Mouse (Mus musculus) hindbrain, embryonic 11.5 days (tissue): ENCODE data around the gene Rpl28. TPM values are rescaled to one million over a fixed set of nuclear protein-coding genes. Genes with fewer than 3 reads are reported as not detected.

Source experiments
- ATAC-seq: fragments of 200-750 bp; cut with Nextera tagmentation; 2 replicates; pipeline ENCODE4 v1.8.0; 2017; ENCODE audit warnings: mild to moderate bottlenecking, moderate TSS enrichment, moderate library complexity; ENCODE audit not compliant: low FRiP score
- DNase-seq: peaks from one replicate; pipeline ENCODE4 v3.0.0-alpha.2; 2015; ENCODE audit warnings: low spot score
- H3K27ac ChIP-seq: fragments of 300-500 bp; sonication (generic); 2 replicates; pipeline ENCODE4 v1.5.1; 2014; ENCODE audit warnings: mild to moderate bottlenecking, low read depth, low read length
- H3K27me3 ChIP-seq: fragments of 300-500 bp; sonication (generic); 2 replicates; pipeline ENCODE4 v1.6.1; 2014; ENCODE audit warnings: mild to moderate bottlenecking, low read length, moderate library complexity, mixed read lengths; ENCODE audit not compliant: control insufficient read depth, insufficient read depth
- H3K36me3 ChIP-seq: fragments of 300-500 bp; sonication (generic); 2 replicates; pipeline ENCODE4 v1.6.1; 2014; ENCODE audit warnings: mild to moderate bottlenecking, low read length, moderate library complexity, mixed read lengths; ENCODE audit not compliant: control insufficient read depth, insufficient read depth
- H3K4me1 ChIP-seq: fragments of 300-500 bp; sonication (generic); replicated peaks from 2 replicates; pipeline ENCODE4 v1.6.1; 2014; ENCODE audit warnings: low read length, mixed read lengths; ENCODE audit not compliant: control insufficient read depth, insufficient read depth
- H3K4me2 ChIP-seq: fragments of 300-500 bp; sonication (generic); replicated peaks from 2 replicates; pipeline ENCODE4 v1.6.1; 2014; ENCODE audit warnings: mild to moderate bottlenecking, low read depth, low read length
- H3K4me3 ChIP-seq: fragments of 300-500 bp; sonication (generic); 2 replicates; pipeline ENCODE4 v1.5.1; 2014; ENCODE audit warnings: low read depth, low read length
- H3K9ac ChIP-seq: fragments of 300-500 bp; sonication (generic); 2 replicates; pipeline ENCODE4 v1.6.1; 2014; ENCODE audit warnings: low read depth, low read length
- H3K9me3 ChIP-seq: fragments of 300-500 bp; sonication (generic); 2 replicates; pipeline ENCODE4 v1.6.1; 2016; ENCODE audit warnings: low read length; ENCODE audit not compliant: control insufficient read depth
- WGBS: fragments of 180-500 bp; shearing (Covaris S2); extraction: QIAGEN DNeasy Blood & Tissue Kit; methylation state at CpG from one replicate; pipeline ENCODE4 v1.1.7; 2014; 5-methylcytosine and 5-hydroxymethylcytosine counted together
- polyA plus RNA-seq: library from polyadenylated mRNA; unstranded; fragments of >200 nt; fragmentation: Nextera tagmentation; extraction: Ambion mirVana; gene quantifications from 2 replicates; pipeline ENCODE4 v1.2.1, GENCODE M21; 2014

Gene Rpl28
- polyA plus RNA-seq, 1 experiment from 2014 or later = 186 TPM

DNA sequence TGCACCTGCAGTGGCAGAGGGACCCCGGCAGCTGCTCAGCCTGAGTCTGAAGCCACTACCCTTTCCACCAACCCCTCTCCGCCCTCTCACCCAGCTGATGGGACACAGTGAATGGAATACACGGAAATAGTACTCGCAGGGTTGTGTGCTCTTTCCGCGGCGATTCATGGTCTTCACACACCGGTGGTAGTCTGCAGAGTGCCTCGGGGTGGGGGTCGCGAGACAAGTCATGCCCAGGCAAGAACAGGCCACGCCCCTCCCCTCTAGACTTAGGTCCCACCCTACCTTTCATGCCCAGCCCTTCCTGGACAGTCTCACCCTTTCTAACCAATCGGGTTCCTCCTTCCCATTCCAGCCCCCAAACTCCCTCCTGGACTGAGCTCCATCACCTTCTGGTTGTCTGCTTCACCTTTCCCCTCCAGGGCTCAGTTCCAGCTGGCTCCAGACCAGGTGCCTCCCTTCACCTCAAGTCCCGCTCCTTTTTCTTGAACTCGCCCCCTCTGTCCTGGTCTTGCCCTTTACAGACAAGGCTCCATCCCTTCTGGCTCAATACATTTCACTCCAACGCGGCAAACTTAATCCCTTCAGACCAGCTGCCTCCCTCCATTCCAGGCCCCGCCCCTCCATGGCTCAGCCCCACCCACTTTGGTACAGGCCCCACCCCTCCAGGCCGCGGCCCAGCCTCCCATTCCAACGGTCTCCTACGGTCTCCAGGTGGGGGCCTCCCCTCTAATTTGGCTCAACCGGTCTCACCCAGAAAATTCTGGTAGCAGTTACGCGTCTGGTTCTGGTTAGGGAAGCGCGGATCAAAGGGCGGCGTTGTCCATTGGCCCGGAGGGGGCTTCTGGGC lies 40.5 kb upstream of the Rpl28 start:
- no peaks in the 10 kb centered on the region for H3K36me3 ChIP-seq
- peak; percentile 65 for DNase-seq
- no peaks in the 10 kb centered on the region for H3K27me3 ChIP-seq
- no peak overlapping the region for H3K27ac ChIP-seq
- peak overlapping the region; percentile 5; the same call in 1 of the 2 replicates for H3K9ac ChIP-seq
- WGBS = 4% methylated on average over 30 of the region's 30 CpGs
- peak overlapping the region; percentile 24 for H3K4me3 ChIP-seq
- peak; percentile 78 for ATAC-seq
- H3K4me1 ChIP-seq = 0 out of 2 replicates have a peak, but pooled peaks cover 5% of the 10 kb centered on the region
- no peaks in the 10 kb centered on the region for H3K9me3 ChIP-seq
- peak overlapping the region; percentile 29 for H3K4me2 ChIP-seq

DNA sequence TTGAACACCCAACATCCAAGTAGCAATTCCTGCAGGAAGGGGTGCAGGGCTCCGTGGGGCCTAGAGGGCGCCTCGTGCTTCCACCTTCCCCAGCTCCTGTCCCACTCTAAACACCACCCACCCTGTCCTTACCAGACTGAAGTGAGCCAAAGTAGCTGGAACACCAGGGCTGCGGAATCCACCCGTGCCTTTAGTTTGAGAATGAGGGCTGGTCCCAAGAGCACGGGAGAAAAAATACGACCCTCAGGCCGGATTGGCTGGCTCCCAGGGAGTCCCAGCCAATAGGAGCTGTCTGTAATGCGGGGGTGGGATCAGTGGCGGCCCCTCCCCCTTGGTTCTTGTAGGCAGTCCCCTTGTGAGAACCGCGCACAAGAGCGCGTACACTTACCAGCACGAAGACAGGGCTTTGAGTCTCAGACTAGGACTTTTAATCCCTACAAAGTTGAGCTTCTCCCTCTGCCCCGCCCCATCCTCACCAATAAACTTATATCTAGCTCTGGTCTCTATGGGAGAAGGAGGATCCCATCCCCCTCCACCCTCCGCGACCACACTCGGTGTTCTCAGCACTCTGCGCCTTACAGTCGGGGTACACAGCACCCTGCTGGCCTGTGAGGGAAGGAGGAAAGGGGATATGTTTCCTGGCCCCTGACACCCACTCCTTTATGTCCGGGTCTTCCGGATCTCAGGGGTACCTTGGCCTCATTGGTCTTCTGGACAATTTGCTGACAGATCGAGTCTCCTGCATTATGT lies 39.7 kb upstream of the Rpl28 start, which contains the start of gene Cox6b2:
TSS of gene Cox6b2 (minus strand) at position 274 of the 750 bp plus-strand sequence.
- no peaks in the 10 kb centered on the region for H3K9me3 ChIP-seq
- no peaks in the 10 kb centered on the region for H3K36me3 ChIP-seq
- no peaks in the 10 kb centered on the region for H3K27me3 ChIP-seq
- 3% methylated on average over 24 of the region's 24 CpGs for WGBS
- peak within 1 kb of the TSS; percentile 24 for H3K4me3 ChIP-seq
- H3K9ac ChIP-seq = peak within 1 kb of the TSS; percentile 5; the same call in 1 of the 2 replicates
- H3K4me1 ChIP-seq = 0 out of 2 replicates have a peak, but pooled peaks cover 5% of the 10 kb centered on the region
- peak; percentile 97 for ATAC-seq
- no peak within 1 kb of the TSS for H3K27ac ChIP-seq
- H3K4me2 ChIP-seq = peak within 1 kb of the TSS; percentile 29
- peak; percentile 88 for DNase-seq

DNA sequence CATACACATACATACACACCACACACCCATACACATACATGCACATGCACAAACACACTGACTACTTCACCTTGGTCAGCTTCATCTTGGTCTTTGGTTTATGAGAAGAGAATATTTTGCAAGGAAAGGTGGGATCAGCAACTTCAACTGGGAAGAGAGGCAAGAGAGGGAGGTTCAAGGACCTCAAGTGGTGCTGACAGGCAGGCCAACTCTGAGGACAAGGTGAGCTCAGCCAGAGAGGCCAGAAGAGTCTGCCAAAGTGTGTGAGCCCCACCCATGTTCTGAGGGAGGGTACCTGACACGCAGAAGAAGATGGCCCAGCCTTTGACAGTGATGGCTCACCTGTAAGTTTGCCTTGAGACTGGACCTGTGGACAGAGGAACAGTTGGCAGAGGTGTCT lies 33.0 kb upstream of the Rpl28 start:
- no peaks in the 10 kb centered on the region for H3K4me1 ChIP-seq
- H3K9me3 ChIP-seq = no peaks in the 10 kb centered on the region
- no peaks in the 10 kb centered on the region for H3K27me3 ChIP-seq
- 52% methylated on average over 1 of the region's 1 CpGs for WGBS
- no peak overlapping the region for H3K4me3 ChIP-seq
- H3K36me3 ChIP-seq = no peaks in the 10 kb centered on the region
- no peak for DNase-seq
- H3K27ac ChIP-seq = no peak overlapping the region
- no peak overlapping the region for H3K9ac ChIP-seq
- no peak overlapping the region for H3K4me2 ChIP-seq
- ATAC-seq = no peak

DNA sequence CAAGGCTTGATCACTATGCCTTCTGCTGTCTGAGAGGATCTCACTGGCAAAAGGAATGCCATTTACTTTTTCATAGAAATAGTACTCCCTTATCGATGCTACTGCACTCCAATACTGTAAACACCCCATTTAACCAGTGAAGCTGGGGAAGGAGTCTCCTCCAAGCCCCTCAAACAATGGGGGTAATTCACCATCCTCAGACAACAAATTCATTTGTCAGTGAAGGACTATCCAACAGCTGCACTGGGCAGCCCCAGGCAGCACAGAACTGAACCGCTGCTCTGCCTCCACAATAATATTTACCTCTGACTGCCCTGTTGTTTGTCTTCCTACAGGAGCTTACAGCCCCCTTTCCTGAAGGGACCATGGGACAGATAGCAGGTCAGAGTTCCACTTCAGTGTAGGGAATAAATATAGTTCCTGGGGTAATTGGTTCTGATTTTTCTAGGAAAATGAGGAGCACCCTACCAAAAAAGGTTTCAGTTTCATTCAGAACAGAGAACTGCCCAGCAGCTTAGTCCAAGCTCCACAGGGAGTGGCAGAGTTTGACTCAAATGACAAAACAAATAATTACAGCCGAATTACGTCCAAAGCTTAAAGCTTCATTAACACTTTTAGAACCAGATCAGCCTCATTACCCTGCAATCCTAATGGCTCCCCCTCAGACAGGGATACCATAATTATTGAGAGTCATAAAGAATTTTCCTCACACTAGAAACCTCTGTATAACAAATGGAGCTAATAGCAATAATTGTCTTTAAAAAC lies 27.5 kb upstream of the Rpl28 start:
- no peak for ATAC-seq
- WGBS = 19% methylated on average over 4 of the region's 4 CpGs

DNA sequence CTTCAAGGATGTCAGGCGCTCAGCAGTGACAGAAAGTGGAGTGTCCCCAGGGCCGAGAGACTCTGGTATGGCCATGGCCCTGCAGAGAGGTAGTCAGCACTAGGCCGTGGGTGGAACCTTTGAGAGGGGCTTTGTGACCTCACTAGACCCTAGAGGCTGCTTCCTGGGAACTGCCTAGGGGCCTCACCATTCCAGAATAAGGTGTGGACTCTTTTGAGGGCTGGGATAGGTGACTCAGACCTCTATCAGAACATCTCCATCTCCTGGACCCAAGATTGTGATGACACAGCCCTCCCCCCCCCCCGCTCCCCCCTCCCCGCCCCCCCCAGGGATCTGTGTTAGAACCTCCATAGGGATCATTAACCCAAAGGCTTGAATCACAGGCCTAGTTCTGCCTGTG lies 21.5 kb upstream of the Rpl28 start, which contains the start of gene Fam71e2:
TSS of gene Fam71e2 (minus strand) at position 101 of the 400 bp plus-strand sequence.
- no peak within 1 kb of the TSS for H3K27ac ChIP-seq
- no peak within 1 kb of the TSS for H3K4me3 ChIP-seq
- H3K36me3 ChIP-seq = no peaks in the 10 kb centered on the region
- no peak for DNase-seq
- no peak for ATAC-seq
- WGBS = 81% methylated on average over 3 of the region's 5 CpGs
- no peaks in the 10 kb centered on the region for H3K9me3 ChIP-seq
- no peaks in the 10 kb centered on the region for H3K4me1 ChIP-seq
- H3K4me2 ChIP-seq = no peak within 1 kb of the TSS
- peaks cover 10% of the 10 kb centered on the region for H3K27me3 ChIP-seq
- H3K9ac ChIP-seq = no peak within 1 kb of the TSS

More for the DNA sequence above, 27.5 kb upstream of the Rpl28 start:
- Histone ChIP-seq H3K4me3 (no peak overlapping the region), H3K27ac (no peak overlapping the region), H3K4me2 (no peak overlapping the region), H3K9me3 (no peaks in the 10 kb centered on the region), H3K27me3 (no peaks in the 10 kb centered on the region), H3K9ac (no peak overlapping the region), H3K4me1 (no peaks in the 10 kb centered on the region), H3K36me3 (no peaks in the 10 kb centered on the region)
- no peak for DNase-seq

DNA sequence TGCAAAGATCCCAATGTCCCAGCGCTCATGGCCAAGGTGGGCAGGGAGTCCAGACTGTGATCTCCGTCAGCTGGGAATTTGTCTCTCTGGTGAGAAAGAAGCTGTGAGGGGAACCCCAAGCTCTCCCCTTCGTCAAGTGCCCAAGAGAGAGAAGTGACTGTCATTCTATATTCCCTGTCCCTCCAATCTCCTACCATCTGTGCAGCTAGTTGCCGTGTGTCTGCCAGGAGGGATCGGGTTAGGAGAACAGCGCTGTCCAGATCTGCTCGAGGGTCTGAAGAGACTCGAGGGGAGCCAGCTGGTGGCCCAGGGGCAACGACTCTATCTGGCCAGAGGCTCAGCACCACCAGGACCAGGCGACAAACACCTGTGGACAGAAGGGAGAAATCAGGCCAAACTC lies 16.5 kb upstream of the Rpl28 start:
- H3K27me3 ChIP-seq = peaks cover 40% of the 10 kb centered on the region
- WGBS = 55% methylated on average over 10 of the region's 10 CpGs
- no peak overlapping the region for H3K9ac ChIP-seq
- no peak for ATAC-seq
- DNase-seq = no peak
- H3K36me3 ChIP-seq = no peaks in the 10 kb centered on the region
- H3K4me3 ChIP-seq = no peak overlapping the region
- H3K9me3 ChIP-seq = no peaks in the 10 kb centered on the region
- H3K4me2 ChIP-seq = no peak overlapping the region
- peaks cover 3% of the 10 kb centered on the region; the same call in 1 of the 2 replicates for H3K4me1 ChIP-seq
- H3K27ac ChIP-seq = no peak overlapping the region

DNA sequence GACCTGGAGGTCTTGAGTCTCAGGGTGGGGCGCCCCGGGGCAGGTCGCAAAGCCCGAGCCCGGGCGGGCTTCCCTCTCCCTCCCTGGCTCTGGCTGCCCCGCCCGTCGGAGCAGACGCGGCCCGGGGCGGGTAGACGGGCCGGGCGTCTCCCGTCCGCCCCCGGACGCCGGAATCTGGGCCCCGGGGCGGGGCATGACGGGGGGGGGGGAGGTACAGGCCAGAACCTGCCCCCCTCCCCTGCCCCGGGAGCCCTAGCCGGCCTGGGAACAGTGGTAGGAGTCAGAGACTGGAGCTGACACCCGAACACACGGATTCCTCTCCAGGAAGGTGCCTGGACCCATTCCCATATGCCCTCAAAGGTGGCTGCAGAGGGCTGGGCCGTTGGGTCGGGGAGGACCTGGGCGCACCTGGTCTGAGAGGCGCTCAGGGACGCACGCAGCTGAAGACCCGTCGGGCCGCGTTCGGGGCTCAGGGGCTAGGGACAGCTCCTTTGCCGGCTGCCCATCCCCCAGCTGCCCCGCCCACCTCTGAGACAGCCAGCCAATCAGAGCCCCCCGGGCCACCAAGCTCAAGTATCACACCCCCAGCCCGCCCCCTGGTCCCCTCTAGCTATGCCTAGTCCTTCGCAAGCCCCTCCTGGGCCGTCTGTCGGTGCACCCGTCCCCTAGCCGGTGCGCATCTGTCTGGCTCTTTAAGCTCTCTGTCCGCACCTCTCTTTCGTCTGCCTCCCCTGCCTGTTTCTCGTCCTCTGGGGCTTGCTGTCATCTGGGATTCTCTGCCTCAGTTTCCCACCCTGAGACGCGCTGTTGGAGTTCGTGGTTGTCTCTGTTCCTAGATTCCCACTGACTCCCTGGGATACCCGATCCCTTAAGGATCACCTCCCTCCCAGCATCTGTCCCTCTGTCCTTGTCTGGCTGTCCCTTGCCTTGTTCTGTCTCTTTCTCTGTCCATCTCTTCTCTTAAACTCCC lies 15.5 kb upstream of the Rpl28 start:
- DNase-seq = peak; percentile 78
- ATAC-seq = peak; percentile 86
- Histone ChIP-seq H3K9me3 (no peaks in the 10 kb centered on the region), H3K4me2 (peak overlapping the region; percentile 36), H3K27ac (no peak overlapping the region), H3K4me1 (peaks cover 3% of the 10 kb centered on the region; the same call in 1 of the 2 replicates), H3K27me3 (peaks cover 40% of the 10 kb centered on the region), H3K9ac (peak overlapping the region; percentile 21; the same call in 1 of the 2 replicates), H3K36me3 (no peaks in the 10 kb centered on the region), H3K4me3 (peak overlapping the region; percentile 16)
- 1% methylated on average over 45 of the region's 56 CpGs for WGBS
